Mouse (Mus musculus) mature B cell (primary cell): ENCODE measurements around the gene Fam214a.

Experiments
- in situ Hi-C: fragments of 300-500 bp; cut with MboI; formaldehyde crosslinking; loops from 2 replicates; pipeline ENCODE4 v1.14.3; 2019

Fam214a gene

GRCm38 (mm10) chr9:74951491-74951890 is 1.2 kb upstream of the Fam214a start:
- in situ Hi-C loops, result loop anchor here (5.0 kb wide), 1 partner anchor 36 kb away; no protein-coding TSS in a partner anchor

- in situ Hi-C loops, result loop anchor here (5.0 kb wide), 1 partner anchor 35 kb away; no protein-coding TSS in a partner anchor
Measured at GRCm38 (mm10) chr9:74952106-74952505, 578 bp upstream of the Fam214a start.

DNA sequence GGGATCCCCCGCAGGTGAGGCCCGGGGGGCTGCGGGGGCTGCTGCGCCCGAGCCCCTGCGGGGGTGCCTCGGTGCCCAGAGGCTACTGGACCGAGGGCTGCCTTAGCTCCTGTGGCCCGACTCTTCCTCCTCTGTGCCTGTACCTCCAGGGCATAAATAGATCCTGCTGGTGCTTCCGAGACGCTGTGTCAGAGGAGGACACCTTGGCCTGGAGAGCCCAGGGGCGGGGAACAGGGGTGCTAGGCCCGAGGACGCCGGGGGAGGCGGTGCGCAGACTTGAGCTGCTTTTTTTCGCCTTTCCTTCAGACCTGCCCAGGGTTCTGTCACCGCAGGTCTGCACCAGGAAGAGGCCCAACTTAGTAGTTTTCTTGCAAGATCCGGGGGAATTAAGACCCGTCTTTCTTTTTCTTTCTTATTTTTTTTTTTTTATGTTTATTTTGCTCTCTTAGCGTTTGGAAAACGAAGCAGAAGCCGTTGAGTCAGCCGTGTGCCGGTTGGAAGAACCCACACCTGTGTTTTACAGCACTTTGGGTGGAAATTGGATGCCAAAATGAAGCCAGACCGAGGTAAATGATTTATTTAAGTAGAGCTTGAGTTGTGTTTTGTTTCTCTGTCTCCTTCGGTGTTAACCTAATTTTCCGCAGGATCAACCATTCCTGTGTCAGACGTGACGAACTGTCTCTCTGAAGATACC is 728 bp downstream of the Fam214a start:
- in situ Hi-C loops, result loop anchor here (5.0 kb wide), 1 partner anchor 34 kb away; no protein-coding TSS in a partner anchor

GRCm38 (mm10) chr9:74953959-74954279 is 1.2 kb downstream of the Fam214a start:
- in situ Hi-C loops, result loop anchor here (5.0 kb wide), 1 partner anchor 33 kb away; no protein-coding TSS in a partner anchor

GRCm38 (mm10) chr9:74954387-74954786 is 1.7 kb downstream of the Fam214a start:
- in situ Hi-C loops, result loop anchor here (5.0 kb wide), 1 partner anchor 33 kb away; no protein-coding TSS in a partner anchor

- in situ Hi-C loops, result no loop called here
Measured at GRCm38 (mm10) chr9:74960630-74961029, 7.9 kb downstream of the Fam214a start.

- in situ Hi-C loops, result no loop called here
Measured at GRCm38 (mm10) chr9:74961073-74961575, 8.4 kb downstream of the Fam214a start.

- in situ Hi-C loops, result no loop called here
Measured at GRCm38 (mm10) chr9:74963953-74964352, 11.3 kb downstream of the Fam214a start.

GRCm38 (mm10) chr9:74964866-74965384 is 12.2 kb downstream of the Fam214a start:
- in situ Hi-C loops, result no loop called here

GRCm38 (mm10) chr9:74966200-74966599 is 13.5 kb downstream of the Fam214a start:
- in situ Hi-C loops, result no loop called here

- in situ Hi-C loops, result no loop called here
Measured at GRCm38 (mm10) chr9:74968647-74969428, 16.2 kb downstream of the Fam214a start.

- in situ Hi-C loops, result no loop called here
Measured at GRCm38 (mm10) chr9:74970591-74970990, 17.9 kb downstream of the Fam214a start.

- in situ Hi-C loops, result no loop called here
Measured at GRCm38 (mm10) chr9:74971191-74971976, 18.7 kb downstream of the Fam214a start.

DNA sequence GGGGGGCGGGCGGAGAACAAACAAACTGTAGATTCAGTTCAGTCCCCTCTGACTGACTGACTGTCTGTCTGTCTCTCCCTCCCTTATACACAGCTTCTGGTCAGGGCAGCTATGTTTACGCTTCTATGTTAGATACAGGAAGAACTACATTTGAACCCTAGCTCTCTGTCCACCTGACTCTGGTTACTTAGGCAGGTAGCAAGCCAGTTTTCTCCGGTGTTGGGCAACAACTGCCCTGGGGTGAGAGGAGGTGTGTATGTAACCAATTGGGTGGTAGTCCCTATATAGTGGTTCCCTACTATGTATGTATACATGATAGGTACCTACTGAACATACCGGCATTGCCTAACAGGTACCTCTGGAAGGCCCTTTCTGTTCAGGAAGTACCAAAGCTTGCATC is 20.1 kb downstream of the Fam214a start:
- in situ Hi-C loops, result no loop called here

DNA sequence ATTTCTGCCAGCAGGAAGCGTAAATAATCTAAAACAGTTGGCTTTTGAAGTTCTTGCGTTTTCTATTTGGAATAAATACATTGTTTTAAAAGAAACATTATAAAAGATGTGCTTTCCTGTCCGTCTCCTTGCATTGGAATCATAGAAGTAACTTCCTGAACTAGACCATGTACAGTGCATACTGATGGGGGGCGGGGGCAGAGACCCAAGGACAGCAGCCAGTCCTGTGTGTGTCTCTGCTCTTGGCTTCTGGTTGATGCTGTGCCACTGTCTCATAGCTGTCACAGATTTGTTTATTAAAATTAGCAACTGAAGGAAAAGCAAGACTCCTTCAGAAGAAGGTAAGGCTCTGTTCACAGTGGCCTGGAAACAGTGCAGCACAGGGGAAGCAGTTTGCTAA is 20.5 kb downstream of the Fam214a start:
- in situ Hi-C loops, result no loop called here

GRCm38 (mm10) chr9:74974758-74975157 is 22.1 kb downstream of the Fam214a start:
- in situ Hi-C loops, result no loop called here

DNA sequence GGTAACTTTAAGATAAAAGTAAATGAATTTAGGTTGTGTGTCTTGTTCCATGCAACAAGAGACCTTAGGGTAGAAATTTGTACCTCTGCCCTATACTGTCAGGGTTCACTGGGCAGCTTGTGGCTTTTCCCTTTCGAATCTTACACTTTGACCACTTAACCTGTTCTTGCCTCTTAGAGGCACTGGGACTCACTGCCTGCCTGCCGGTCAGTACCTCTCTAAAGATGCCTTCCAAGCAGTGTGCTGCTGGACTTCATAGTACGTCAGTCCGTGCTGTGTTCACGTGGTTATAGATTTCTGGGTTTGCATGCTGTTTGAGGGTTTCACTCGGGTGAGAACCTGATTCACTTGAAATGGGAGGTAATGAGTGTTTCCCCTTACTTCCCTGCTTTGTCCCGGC is 22.7 kb downstream of the Fam214a start:
- in situ Hi-C loops, result no loop called here

GRCm38 (mm10) chr9:74975911-74976563 is 23.4 kb downstream of the Fam214a start:
- in situ Hi-C loops, result no loop called here

DNA sequence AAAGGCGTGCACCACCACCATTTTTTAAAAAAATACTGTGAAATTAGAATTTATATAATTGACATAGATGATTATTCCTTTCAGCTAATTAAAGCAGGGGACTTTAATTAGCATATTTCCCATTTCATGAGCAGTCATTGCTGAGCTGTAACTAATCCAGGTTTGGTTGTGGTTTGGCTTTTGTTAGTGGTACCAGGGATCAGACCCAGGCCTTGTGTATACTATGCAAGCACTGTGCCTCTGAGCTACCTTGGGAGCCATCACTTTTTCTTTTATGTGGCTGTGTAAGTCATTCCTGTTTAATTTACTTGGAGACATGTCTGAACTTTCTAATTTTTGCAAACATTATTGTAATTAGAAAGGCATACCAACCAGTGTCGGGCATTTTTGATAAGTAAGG is 24.6 kb downstream of the Fam214a start:
- in situ Hi-C loops, result no loop called here

DNA sequence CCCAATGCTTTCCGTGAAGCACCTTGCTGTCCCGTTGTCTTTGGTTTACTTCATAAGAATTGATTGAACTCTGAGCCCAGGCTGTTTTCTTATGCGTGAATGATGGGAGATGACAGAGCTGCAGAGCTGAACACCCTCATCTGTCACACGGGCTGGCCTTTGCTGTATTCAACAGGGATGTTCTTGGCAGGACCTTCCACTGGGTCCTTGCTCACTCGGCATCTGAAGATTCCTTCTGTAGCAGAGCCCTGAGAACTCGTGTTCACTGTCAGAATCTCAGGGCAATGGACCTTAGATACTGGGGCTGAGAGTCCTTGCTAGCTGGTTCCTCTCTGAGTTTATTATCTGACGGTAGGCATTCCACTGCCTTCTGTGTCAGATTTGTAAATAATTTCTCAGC is 25.3 kb downstream of the Fam214a start:
- in situ Hi-C loops, result no loop called here

DNA sequence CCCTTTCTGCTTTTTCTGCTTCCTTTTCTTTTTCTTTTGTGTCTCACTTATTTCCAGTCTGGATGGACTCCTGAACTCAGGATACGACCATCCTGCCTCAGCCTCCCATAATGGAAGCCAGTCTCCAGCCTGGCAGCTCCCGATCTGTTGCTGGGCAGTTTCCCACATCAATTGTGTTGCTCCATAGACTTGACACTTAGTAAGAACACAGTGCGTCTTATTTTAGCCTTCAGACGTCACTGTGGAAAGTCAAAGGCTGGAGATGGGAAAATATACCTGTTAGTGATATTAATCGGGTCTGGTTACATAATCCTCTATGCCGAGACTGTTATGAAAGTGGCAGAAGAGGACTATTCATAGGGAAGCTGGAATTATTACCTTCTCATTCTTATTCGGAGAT is 26.2 kb downstream of the Fam214a start:
- in situ Hi-C loops, result no loop called here
